ENCODE assay signal across 7 mouse cellular contexts in genomic region chr19:57357811-57358210, GRCm38 (mm10). TPM values are rescaled to one million over a fixed set of nuclear protein-coding genes. Genes with fewer than 3 reads are reported as not detected.
DNase-seq lines count a peak whose midpoint lies in the region; ATAC-seq lines count a peak whose summit lies in the region.

No protein-coding gene starts in this region.

- H3K27ac ChIP-seq in heart, embryonic 15.5 days, result peak overlapping the region; percentile 53
- H3K27ac ChIP-seq in neural tube, embryonic 13.5 days (replicated peaks), result peak overlapping the region; percentile 19; the same call in 1 of the 2 replicates
- peak overlapping the region; percentile 29; the same call in 1 of the 2 replicates for H3K27ac ChIP-seq in intestine, embryonic 14.5 days (ENCODE audit: low read depth)

- no peak for DNase-seq in heart, postnatal 4 days
- DNase-seq in neural tube, embryonic 10.5 days (ENCODE audit: extremely low spot score, low spot score), result no peak
- no peak for DNase-seq in intestine, embryonic 14.5 days (ENCODE audit: low spot score)
- no peak for DNase-seq in adrenal gland, postnatal 14 days

- H3K9ac ChIP-seq in heart, embryonic 15.5 days, result no peak overlapping the region
- H3K9ac ChIP-seq in neural tube, embryonic 13.5 days, result no peak overlapping the region
- H3K9ac ChIP-seq in intestine, embryonic 14.5 days (ENCODE audit: low read length), result no peak overlapping the region

- 73% methylated on average over 5 of the region's 5 CpGs for WGBS in heart, embryonic 15.5 days
- WGBS in neural tube, embryonic 13.5 days, result 89% methylated on average over 5 of the region's 5 CpGs
- WGBS in intestine, embryonic 14.5 days, result 76% methylated on average over 5 of the region's 5 CpGs

- H3K4me2 ChIP-seq in heart, embryonic 15.5 days, result peak overlapping the region; percentile 71
- H3K4me2 ChIP-seq in neural tube, embryonic 13.5 days, result no peak overlapping the region
- H3K4me2 ChIP-seq in intestine, embryonic 14.5 days (ENCODE audit: low read length), result no peak overlapping the region; the same call in 1 of the 2 replicates

- no peaks in the 10 kb centered on the region for H3K36me3 ChIP-seq in heart, embryonic 15.5 days
- H3K36me3 ChIP-seq in neural tube, embryonic 13.5 days, result no peaks in the 10 kb centered on the region
- H3K36me3 ChIP-seq in intestine, embryonic 14.5 days (ENCODE audit: control insufficient read depth, insufficient read depth, low read length), result no peaks in the 10 kb centered on the region

- ATAC-seq in heart, embryonic 15.5 days (replicated peaks; ENCODE audit: insufficient number of reproducible peaks, insufficient read depth, low FRiP score, low read depth), result no peak
- no peak for ATAC-seq in neural tube, embryonic 13.5 days (ENCODE audit: low read depth)
- ATAC-seq in intestine, embryonic 14.5 days (replicated peaks; ENCODE audit: low FRiP score, low TSS enrichment, low read depth), result no peak
- no peak for ATAC-seq in erythroid progenitor cell, adult 5-6 weeks (replicated peaks; ENCODE audit: low FRiP score, poor library complexity, severe bottlenecking)

- H3K27me3 ChIP-seq in heart, embryonic 15.5 days, result no peaks in the 10 kb centered on the region
- H3K27me3 ChIP-seq in neural tube, embryonic 13.5 days, result no peaks in the 10 kb centered on the region
- no peaks in the 10 kb centered on the region for H3K27me3 ChIP-seq in intestine, embryonic 14.5 days (replicated peaks; ENCODE audit: control insufficient read depth, insufficient read depth, low read length)

- peaks cover 47% of the 10 kb centered on the region for H3K4me1 ChIP-seq in heart, embryonic 15.5 days (replicated peaks)
- peaks cover 40% of the 10 kb centered on the region for H3K4me1 ChIP-seq in neural tube, embryonic 13.5 days (replicated peaks)
- peaks cover 29% of the 10 kb centered on the region for H3K4me1 ChIP-seq in intestine, embryonic 14.5 days (replicated peaks; ENCODE audit: control insufficient read depth, insufficient read depth, low read length)

- peak overlapping the region; percentile 18 for H3K4me3 ChIP-seq in heart, embryonic 15.5 days
- no peak overlapping the region for H3K4me3 ChIP-seq in neural tube, embryonic 13.5 days
- H3K4me3 ChIP-seq in intestine, embryonic 14.5 days (ENCODE audit: low read depth, low read length), result no peak overlapping the region

- no peaks in the 10 kb centered on the region for H3K9me3 ChIP-seq in heart, embryonic 15.5 days (replicated peaks)
- H3K9me3 ChIP-seq in neural tube, embryonic 13.5 days, result no peaks in the 10 kb centered on the region
- no peaks in the 10 kb centered on the region for H3K9me3 ChIP-seq in intestine, embryonic 14.5 days (ENCODE audit: control insufficient read depth, low read length)

RNA-seq across cellular contexts. Expression of gene Fam160b1, which starts 2.7 kb away (rescaled TPM):
- polyA plus RNA-seq in heart, embryonic 15.5 days (2015; fragmentation: Nextera tagmentation; extraction: Ambion mirVana), result 9.4 and 11.1 TPM in 2 replicates
- 10 to 100 TPM; 18.6 to 19.4 TPM for total RNA-seq in heart, postnatal 4 days (2021)
- polyA plus RNA-seq in neural tube, embryonic 13.5 days (2015; fragmentation: Nextera tagmentation; extraction: Ambion mirVana), result 13.3 and 15.1 TPM in 2 replicates
- polyA plus RNA-seq in intestine, embryonic 14.5 days (2014; fragmentation: Nextera tagmentation; extraction: Ambion mirVana), result 16.4 and 18.2 TPM in 2 replicates
- 21.3 and 24.4 TPM in 2 replicates for total RNA-seq in adrenal gland, postnatal 14 days (2021)
- total RNA-seq in erythroid progenitor cell, adult 5-6 weeks (2015; ENCODE audit: low replicate concordance), result 19.5 and 20.1 TPM in 2 replicates
- total RNA-seq in erythroid progenitor cell, adult 5-6 weeks (2017; ENCODE audit: low replicate concordance), result 8.5 and 15.5 TPM in 2 replicates

RNA-seq across cellular contexts. Expression of gene Ablim1, which starts 43.1 kb away (rescaled TPM):
- polyA plus RNA-seq in heart, embryonic 15.5 days (2015; fragmentation: Nextera tagmentation; extraction: Ambion mirVana), result 56.2 and 63.8 TPM in 2 replicates
- total RNA-seq in heart, postnatal 4 days (2021), result 100 to 1,000 TPM; 312 to 353 TPM
- polyA plus RNA-seq in neural tube, embryonic 13.5 days (2015; fragmentation: Nextera tagmentation; extraction: Ambion mirVana), result 46.5 and 48.0 TPM in 2 replicates
- polyA plus RNA-seq in intestine, embryonic 14.5 days (2014; fragmentation: Nextera tagmentation; extraction: Ambion mirVana), result 28.3 and 30.2 TPM in 2 replicates
- 68.8 and 95.8 TPM in 2 replicates for total RNA-seq in adrenal gland, postnatal 14 days (2021)
- total RNA-seq in erythroid progenitor cell, adult 5-6 weeks (2015; ENCODE audit: low replicate concordance), result 12.6 and 18.4 TPM in 2 replicates
- 7.6 and 10.0 TPM in 2 replicates for total RNA-seq in erythroid progenitor cell, adult 5-6 weeks (2017; ENCODE audit: low replicate concordance)
